Mouse (Mus musculus) T-helper 17 cell (primary cell): Measurements from ENCODE around the gene Sfswap.
"Not testable (repeated sequence)": the region's sequence is repeated elsewhere in the genome, so short reads cannot be mapped to it uniquely, and the experiment has no call there.

ENCODE experiments used
- in situ Hi-C, 2 experiments: fragments of 300-600 bp; cut with MboI, MseI; formaldehyde crosslinking; loops; 1 replicate in 1 of 2; 2 replicates in 1 of 2; pipeline ENCODE4 v1.15.1; 2025; ENCODE audit warnings: high pct_unique_total_duplicates in 2 of 2

The Sfswap gene

GRCm38 (mm10) chr5:129584583-129585541 lies 83.8 kb downstream of the Sfswap start:
- in situ Hi-C loops, result loop anchor here (5.0 to 10.0 kb wide), 5 partner anchors 198 to 560 kb away; partner anchors contain the start of gene Ran (in 1 of the 2)

DNA sequence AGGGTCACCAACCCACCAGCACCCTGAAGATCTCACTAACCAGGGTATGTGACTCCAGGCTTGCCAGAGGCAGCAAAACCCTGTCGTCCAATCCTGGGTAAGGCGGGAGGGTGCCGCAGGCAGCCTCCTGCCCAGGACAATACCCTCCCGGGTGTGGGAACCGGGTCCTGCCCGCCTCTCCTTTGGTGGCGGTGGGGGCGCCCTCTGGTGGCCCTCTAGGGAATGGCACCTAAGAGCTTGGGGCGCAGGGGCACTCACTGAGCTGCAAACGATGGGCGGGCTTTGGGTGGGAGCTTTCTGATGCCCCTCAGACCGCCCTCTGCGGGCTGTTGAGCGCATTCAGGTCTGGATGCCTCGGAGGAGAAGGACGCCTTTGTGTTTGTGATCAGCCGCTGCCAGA lies 85.0 kb downstream of the Sfswap start:
- in situ Hi-C loops, result loop anchor here (5.0 to 10.0 kb wide), 4 partner anchors 199 to 561 kb away; partner anchors contain the start of gene Ran (in 1 of the 2)

GRCm38 (mm10) chr5:129586471-129586870 lies 85.5 kb downstream of the Sfswap start:
- in situ Hi-C loops, result loop anchor here (5.0 to 10.0 kb wide), 4 partner anchors 199 to 562 kb away; partner anchors contain the start of gene Ran (in 1 of the 2)

- in situ Hi-C loops, result loop anchor here in 1 of 2 experiments (5.0 to 10.0 kb wide), 2 partner anchors 416 to 529 kb away; no protein-coding TSS in a partner anchor
Observed at GRCm38 (mm10) chr5:129590915-129591314, 89.9 kb downstream of the Sfswap start.

DNA sequence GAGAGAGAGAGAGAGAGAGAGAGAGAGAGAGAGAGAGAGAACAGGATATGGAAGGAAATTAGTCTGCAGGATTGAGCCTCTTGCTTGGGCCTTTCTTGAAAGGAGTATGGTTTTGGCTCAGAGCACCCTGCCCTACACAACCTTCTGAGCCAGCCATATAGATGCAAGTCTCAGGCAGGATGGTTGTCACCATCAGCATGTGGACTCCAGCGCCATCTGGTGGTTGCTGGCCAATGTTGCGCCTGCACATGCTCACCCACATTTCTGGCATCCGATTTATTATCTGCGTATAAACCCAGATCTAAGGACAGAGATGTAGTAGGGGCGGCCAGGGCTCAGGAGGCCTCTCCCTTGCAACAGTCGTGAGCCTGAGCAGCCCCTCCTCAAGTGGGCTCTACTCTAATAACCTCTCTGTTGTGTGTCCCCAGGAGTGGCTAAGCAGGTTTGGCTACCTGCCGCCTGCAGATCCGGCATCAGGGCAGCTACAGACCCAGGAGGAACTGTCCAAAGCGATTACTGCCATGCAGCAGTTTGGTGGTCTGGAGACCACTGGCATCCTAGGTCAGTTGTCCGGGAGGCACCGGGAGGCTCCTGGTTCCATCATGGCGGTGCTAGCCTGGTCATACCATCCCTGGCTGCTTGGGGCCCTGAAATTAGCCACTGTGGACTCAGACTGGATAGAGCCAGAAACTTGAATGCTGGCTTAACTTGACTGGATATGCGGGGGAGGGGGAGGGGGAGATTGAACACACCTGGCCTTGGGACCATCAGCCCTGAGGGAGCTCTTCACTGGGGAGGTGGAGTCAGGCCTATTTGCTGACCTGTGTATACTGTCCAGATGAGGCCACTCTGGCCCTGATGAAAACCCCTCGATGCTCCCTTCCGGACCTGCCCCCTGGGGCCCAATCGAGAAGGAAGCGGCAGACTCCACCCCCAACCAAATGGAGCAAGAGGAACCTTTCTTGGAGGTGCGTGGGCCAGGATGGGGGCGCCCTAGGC lies 93.4 kb downstream of the Sfswap start:
- in situ Hi-C loops, result loop anchor here in 1 of 2 experiments (5.0 to 10.0 kb wide), 2 partner anchors 420 to 532 kb away; no protein-coding TSS in a partner anchor

DNA sequence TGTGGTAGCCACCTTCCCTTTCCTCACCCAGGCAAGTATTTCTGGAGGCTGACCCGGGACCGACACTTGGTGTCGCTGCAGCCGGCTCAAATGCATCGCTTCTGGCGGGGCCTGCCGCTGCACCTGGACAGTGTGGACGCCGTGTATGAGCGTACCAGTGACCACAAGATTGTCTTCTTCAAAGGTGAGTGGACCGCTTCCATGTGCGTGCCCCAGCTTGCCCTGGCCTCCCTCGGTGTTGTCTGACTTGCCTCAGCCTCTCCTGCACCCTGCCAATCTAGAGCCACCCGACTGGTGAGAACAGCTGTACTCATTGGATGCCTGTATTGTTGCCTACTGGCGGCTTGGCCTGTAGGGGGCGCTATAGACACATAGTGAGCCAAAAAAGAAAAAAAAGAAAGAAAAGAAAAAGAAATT lies 101.1 kb downstream of the Sfswap start:
- in situ Hi-C loops, result loop anchor here in 1 of 2 experiments (10.0 kb wide), 1 partner anchor 263 kb away; no protein-coding TSS in a partner anchor

DNA sequence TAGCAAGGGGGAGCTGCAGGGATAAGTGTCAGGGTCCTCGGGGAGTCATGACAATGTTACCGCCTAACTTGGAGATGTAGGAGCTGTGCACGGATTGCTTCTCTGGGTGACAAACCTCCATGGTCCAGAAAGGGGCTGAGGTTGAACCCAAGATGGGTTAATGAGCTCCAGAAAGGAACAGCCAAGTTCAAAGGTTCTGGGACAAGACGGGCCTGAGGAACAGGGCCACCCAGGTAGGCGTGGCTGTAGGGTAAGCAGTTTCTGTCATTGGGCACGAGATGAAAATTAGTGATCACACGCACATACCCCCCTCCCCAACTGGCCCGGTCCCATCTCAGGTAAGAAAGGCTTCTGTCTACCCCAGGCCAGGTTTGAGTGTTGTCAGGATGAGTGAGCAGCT lies 106.5 kb downstream of the Sfswap start:
- in situ Hi-C loops, result loop anchor here in 1 of 2 experiments (10.0 kb wide), 1 partner anchor 257 kb away; no protein-coding TSS in a partner anchor

- in situ Hi-C loops, result no loop called here
Observed at GRCm38 (mm10) chr5:129611060-129611459, 110.0 kb downstream of the Sfswap start.

GRCm38 (mm10) chr5:129620600-129620999 lies 119.6 kb downstream of the Sfswap start:
- in situ Hi-C loops, result not testable (repeated sequence)
